Mouse (Mus musculus): ENCODE data around the gene B4galt5.

B4galt5 gene

DNA sequence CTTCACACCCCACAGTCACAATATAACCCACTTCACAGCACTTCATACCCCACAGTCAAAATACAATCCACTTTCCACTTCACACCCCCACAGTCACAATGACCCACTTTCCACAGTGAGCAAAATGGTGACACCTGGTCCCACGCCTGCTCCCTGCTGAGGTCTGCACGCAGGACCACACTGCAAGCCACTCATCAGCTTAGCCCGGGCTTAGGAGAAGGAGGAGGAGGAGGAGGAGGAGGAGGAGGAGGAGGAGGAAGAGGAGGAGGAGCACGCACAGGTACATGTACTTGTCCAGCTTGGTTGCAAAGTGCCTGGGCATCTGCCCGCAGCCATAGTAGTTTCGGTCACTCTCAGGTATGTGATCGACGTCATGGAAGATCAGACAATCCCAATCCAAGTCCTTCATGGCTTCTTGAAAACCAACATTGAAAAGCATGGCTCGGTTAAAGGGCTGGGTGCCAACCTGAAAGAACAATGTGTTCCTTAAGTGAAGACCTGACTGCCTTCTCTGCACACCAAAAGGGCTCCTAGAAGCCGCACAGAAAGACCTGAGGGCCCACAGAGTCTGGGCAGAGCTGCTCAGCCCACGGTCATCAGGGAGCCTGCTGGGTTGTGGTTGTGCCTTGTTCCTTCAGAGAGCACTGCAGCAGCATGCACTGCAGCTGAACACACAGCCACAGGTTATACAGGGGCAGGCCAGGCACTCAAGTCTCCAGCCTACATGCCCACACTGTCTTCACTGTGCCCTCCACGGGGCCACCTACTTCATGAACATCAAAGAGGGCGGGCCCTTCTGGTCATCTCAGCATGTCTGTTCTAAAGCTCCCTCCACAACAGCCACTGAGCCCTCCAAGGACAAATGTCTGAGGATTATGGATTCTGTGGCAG is 43.4 kb downstream of the B4galt5 start:
- DNase-seq (ENCODE audit: low read depth, low spot score), result no peak

DNA sequence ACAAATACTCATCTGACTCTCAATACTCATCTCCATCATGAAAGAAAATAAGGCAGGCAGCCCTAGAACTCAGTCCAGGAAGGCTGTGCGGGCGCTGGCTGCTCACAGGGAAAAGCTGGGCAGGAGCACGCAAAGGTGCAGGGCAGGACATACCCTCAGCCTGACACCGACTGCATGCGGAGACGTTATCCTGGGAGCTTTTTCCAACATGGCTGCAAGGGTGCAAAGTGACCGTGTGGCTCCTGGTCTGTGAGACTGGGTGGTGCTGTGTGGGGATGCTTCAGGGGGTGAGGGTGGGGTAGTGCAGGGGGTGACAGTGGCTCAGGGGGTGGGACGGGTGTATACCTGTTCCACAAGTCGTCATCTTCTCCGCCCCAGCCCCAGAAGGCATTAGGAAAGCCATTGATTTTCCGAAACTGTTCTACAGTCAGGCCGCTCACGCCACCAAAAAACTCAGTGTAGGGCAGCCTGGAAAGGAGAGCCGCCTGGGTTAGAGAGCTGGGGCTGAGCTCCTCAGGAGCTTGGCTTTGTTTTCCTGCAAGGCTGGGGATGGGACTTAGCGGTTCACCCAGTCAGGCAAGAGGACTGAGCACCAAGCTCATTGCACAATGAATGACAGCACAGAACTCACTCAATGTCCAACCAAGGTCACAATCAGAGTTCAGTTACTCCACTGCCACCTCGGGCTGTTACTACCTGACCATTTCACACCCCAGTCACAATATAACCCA is 44.2 kb downstream of the B4galt5 start:
- no peak for DNase-seq (ENCODE audit: low read depth, low spot score)

DNA sequence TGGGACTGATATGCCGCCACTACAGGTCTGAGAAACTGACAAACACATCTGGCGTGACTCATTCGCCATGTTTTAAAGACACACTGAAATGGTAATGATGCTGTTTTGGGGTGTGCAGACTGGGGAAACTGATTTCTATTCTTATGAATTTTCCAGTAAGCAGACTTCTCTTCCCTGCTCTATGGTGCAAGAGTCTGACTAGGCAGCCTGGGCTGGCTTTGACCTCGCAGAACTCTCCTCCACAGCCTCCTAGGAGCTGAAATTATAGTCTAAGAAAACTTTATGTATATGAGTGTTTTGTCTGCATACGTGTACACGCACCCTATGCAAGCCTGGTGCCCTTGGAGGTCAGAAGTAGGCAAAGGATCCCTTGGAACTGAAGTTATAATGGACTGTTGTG is 45.2 kb downstream of the B4galt5 start:
- no peak for DNase-seq (ENCODE audit: low read depth, low spot score)

DNA sequence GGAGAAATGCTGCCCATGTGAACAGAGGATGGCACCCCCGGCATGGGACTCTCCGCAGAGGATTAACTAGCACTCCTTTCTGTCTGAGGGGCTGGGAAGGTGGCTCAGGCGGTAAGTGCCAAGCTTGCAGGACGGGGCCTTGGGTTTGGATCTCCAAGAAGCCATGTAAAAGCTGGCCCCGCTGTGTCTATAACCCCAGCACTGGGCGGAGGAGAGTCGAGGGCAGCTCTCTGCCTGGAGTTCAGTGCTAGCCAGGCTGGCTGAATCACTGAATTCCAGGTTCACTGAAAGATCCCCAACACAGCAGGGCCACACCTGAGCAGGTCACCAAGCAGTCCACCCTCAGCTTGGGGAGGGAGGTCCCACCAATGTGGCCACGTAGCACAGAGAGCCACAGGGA is 45.8 kb downstream of the B4galt5 start:
- no peak for DNase-seq (ENCODE audit: low read depth, low spot score)

DNA sequence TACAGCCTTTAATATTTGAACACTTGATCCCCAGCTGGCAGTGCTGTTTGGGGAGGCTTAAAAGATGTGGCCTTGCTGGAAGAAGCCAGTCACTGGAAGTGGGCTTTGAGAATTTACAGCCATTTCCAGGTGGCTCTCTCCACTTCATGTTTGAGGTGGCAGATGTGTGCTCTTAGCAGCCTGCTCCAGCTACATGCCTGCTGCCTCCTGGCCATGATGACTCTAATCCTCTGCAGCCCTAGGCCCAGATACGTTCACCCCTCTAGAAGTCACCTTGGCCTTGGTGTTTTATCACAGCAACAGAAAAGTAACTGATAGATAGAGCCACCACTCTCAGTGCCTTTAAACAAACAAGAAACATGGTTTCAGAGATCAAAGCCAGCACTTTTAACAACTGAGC is 46.3 kb downstream of the B4galt5 start:
- DNase-seq (ENCODE audit: low read depth, low spot score), result no peak

DNA sequence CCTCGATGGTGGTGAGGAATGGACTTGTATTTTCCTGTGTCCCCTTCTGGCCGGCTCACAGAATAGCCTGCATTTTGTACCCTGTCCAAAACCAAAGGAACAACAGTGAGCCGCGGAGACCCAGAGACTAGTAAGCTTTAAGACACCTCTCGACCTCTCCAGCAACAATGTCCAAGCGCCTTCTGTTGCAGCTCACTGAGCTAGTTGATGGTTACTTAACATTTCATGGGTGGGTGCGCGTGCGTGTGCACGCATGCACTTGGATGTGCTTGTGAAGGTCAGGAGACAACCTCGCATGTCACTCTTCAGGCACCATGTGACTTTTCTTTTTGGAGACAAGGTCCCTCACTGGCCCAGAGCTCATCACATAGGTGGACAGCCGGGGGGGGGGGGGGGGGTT is 47.0 kb downstream of the B4galt5 start:
- DNase-seq (ENCODE audit: low read depth, low spot score), result no peak

DNA sequence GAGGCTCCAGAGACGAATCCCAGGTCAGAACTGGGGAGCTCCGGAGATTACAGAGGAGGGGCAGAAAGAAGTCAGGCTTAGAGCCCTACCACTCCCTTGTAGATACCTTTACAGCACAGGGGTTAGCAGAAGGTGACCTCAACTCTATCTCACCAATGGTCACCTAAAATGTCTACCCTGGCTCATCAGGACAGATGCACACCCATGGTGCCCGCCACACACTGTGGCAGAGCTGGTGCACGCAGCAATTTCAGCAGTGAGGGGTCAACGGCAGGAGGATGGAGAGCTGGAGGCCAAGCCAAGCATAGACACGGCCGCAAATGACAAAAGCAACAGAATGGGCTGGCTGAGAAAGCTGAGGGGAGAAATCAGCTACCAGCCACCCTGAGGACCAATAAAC is 47.4 kb downstream of the B4galt5 start:
- no peak for DNase-seq (ENCODE audit: low read depth, low spot score)

DNA sequence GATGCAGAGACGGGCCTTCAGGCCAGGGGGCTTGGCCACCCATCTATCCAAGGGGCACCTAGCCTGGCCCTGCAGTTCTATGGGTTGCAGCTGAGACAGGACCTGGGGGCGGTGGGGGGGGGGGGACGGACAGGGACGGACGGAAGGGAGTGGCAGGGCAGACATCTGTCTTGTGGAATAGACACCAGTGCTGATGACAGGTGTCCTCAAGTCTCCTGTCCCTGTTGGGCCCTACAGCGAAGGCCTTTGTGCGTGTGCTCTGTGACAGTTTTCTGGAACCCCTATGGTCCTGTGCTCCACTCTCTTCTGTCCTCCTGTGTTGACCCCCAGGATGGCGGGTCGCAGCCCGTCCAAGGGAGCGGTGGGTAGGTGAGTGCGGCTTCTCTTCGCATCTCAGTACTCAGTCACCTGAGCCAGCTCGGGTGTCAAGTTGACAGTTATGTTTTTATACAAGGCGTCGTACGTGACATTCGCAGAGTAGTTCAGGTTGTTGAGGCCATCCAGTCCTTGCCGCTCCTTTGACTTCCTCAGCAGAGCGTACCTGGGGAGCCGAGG is 48.0 kb downstream of the B4galt5 start:
- no peak for DNase-seq (ENCODE audit: low read depth, low spot score)

DNA sequence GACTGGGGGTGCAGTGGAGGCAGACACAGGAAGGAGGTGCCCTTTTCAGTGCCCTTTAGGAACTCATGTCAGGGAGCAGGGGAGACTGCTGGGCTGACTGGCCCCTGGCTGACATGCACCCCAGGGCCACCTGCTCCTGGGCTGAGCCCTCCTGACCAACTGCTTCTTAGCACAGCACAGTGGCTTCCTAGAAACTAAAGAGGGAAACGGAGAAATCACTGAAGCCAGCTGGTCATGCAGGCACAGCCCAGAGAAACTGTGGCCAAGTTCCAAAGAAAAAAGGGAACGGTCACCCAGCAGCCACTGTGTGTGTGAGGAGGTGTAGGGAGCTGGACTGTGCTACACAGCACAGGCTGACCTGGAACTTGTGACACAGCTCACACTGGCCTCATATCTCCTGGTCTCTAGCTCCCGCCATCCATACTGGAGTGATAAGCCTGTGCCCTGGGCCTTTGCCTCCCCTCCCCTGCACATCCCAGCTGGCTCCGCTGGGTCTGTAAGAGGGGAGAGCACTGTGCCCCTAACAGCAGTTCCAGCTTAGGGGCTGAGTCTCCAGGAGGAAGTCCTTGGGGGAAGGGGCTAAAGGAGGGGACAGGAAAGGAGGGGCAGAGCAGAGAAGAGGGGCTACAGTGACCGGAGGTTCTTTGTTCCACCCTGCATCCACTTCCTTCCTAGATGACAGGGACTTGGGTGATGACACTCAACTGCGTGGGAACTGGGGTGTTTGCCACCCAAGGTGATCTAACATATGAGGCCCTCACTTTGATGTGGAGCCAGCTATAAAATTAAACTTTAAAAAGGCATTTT is 48.9 kb downstream of the B4galt5 start:
- no peak for DNase-seq (ENCODE audit: low read depth, low spot score)

DNA sequence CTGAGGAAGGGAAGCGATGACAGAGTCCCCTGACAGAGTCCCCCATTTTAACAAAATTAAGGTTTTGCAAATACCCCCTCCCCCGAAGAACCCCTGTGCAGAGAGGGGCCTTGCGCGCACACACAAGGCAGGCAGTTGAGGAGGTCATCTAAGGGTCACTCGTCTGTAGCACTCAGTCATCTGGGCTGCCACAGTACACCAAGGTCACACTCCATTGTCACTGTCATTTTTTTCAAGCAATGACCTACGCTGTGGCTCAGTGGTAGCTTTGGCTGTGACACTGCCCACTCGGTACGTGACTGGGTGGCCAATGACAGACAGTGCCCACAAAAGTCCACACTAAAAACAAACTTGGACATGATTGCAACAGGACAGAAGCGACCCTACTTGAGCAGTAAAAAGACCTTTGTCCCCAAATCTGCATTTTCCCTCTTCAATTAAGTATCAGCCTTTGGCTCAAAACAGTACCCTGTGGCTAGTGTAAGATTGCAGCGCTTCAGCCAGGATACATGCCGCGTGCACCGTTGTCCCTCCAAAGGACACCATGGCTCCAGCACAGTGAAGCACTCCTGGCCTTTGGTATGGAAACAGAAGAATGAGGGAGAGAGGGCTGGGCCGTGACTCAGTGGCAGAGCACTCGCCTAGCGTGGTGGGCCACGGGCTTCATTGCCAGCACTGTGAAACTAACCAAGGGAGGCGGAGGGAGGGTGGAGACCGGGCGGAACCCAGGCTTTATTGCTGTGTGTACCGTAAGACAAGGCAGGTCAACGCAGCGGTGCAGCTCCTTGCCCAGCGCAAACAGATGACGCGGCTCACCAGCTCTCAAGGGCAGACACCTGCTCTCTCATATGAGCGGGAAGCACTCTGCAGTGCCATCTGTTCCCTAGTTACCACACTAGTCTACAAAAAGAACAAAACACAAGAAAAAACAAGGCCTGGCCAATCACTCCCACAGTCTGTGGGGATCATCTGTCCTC is 50.0 kb downstream of the B4galt5 start:
- no peak for DNase-seq (ENCODE audit: low read depth, low spot score)

DNA sequence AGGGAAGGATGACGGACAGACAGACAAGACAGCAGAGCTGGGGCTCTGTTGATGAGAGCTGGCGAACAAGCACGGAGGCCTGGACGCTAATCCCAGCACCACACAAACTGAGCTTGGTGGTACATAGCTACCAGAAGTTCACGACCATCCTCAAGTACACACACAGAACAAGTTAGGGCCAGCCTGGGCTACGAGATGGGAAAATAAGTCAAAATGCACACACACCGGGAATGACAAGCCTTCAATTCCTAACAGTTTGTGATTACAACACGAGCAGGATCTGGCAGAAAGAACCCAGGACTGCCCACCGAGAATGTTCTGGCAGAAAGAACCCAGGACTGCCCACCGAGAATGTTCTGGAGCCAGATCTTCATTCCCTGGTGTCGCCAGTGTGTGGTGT is 51.0 kb downstream of the B4galt5 start:
- DNase-seq (ENCODE audit: low read depth, low spot score), result no peak

DNA sequence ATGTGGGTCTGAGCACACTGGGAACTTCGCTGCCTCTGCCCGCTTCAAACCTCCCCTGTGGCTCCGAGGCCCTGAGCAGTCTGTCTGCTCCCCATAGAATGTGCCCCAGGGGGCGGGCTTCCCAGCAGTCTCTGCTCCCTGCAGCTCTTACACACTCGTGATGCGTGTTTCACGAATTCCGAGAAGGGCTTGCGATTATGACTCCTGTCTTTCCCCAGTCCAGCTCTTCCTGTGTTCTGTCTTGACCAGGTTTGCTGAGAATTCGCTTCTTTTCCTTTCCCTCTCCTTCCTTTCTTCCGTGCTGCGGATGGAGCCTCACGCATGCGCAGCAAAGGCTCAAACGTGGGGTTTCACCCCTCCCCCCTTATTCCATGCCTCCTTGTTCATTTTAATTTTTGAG is 54.1 kb downstream of the B4galt5 start:
- DNase-seq (ENCODE audit: low read depth, low spot score), result no peak

DNA sequence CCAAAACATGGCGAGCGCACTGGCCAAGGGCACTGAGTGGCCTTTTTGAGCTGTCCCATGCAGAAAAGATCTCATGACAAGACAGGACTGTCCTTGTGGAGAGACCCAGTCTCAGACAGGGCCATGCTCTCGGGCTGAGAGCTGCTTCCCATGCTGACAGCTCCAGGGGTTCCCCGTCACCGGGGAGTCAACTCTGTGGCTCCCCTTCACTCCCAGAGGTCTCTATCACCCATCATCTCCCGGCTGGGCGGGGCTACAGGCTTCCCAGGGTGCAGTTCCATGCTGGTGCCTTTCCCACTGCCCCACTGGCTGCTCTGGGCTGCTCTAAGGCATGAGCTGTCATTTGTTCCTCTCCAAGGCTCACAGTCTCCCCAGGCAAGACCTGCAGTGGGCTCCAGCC is 54.8 kb downstream of the B4galt5 start:
- no peak for DNase-seq (ENCODE audit: low read depth, low spot score)

DNA sequence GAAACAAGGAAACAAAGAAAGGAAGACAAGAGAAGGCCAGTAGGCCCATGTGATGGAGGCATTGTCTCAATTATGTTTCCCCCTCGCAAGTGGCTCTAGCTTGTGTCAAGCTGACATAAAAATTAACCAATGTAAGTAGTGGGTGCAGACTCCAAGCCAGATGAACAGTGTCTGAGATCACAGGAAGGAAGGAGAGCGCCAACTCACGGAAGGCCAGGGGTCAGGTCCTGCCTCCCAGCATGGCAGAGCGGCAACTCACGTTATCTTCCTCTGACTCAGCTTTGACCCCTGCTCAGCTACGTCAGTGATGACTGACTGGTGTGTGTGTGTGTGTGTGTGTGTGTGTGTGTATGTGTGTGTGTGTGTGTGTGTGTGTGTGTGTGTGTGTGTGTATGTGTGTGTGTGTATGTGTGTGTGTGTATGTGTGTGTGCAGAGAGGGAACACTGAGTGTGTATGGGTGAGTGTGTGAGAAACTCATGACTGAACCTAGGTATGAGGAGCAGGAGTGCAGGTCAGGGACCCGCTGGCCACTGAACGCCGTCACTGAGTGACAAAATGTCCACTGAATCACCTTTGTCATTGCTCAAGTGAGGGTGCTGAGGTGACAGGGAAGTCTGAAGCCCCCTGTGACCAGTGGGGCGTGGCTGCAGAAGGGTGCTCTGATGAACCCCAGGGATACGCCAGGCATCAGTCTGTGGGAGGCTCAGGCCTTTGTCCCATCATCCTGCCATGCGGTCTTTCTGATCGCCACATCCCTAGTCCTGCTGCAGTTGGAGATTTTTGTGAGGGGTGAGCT is 55.5 kb downstream of the B4galt5 start:
- DNase-seq (ENCODE audit: low read depth, low spot score), result no peak

DNA sequence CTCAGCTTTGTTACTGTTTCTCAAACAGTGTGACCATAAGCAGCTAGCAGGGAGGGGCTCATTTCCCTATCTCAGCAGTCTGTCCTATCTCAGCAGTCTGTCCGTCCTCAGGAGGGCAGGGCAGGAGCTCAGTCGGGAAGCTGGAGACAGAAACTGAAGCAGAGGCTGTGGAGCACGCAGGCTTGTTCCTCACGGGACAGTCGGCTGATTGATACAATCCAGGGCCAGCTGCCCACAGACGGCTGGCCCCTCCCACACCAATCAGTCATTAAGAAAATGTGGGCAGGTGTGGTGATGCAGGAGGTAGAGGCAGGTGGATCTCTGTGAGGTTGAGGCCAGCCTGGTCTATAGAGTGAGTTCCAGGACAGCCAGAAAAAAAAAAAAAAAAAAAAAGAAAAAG is 56.1 kb downstream of the B4galt5 start:
- no peak for DNase-seq (ENCODE audit: low read depth, low spot score)

DNA sequence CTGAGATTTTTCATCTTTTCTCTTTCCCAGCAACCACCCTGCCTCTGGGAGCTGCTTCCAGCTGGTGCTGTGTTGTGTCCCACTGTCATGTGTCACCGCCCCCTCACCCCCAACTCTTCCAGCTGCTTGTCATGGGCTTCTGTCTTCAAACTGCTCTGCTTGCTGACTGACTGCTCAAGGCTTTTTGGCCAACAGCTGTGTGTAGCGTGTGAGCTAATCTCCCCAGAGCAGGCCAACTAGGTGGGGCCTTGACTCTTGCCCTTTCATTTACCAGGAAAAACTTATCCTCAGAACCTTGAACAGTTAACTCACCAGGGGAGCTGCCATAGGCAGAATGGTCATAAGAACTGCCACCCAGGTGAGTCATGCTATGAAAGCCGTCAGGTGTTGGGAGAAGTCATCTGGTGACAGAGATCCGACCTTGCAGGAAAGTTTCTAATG is 56.8 kb downstream of the B4galt5 start:
- no peak for DNase-seq (ENCODE audit: low read depth, low spot score)

DNA sequence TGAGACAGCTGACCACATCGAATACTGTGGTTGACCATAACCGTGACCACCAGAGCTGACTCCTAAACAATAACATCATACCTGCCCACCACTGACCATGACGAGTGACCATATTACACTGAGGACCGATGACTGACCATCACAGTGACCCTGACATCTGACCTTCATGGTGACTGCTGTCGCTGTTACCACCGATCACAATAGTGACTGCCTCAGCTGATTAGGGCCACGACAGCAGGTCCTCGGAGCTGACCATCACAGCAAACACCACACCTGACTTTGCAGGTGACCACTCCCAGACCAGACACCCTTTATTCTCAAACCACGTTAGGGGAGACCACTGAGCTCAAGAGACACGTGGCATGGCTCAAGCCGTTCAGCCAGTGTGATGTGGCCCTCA is 57.3 kb downstream of the B4galt5 start:
- no peak for DNase-seq (ENCODE audit: low read depth, low spot score)

DNA sequence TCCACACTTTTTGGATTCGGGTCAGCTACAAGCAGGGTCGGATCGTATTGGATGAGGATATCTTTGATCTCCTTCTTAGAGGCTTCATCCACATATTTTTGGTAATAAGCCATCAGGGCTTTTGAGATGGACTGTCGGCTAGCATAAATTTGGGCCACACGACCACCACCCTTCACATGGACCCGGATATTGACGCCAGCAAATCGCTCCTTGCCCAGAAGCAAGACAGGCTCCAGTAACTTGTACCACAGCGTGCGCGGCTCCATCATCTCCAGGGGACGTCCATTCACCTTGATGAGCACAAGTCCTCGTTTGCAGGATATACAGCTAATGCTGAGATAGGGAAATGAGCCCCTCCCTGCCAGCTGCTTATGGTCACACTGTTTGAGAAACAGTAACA is 67.5 kb downstream of the B4galt5 start:
- DNase-seq (ENCODE audit: low read depth, low spot score), result no peak

DNA sequence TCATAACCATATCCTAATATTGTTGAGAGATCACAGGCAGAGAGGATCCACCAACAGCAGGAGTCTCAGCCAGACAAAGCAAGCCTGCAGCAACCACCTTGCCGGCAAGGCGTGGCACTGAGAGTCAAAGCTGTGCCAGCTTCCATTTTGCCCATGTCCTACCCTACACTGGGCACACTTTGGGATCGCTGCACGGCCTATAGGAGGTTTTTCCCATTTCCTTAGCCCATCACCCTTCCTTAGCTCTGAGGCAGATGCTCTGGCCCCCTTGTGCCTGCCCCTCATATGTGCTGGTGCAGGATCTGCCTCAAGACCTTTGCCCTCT is 68.0 kb downstream of the B4galt5 start:
- no peak for DNase-seq (ENCODE audit: low read depth, low spot score)

All from WW6 (cell line).